Mouse (Mus musculus) fibroblast of lung, adult 2 months (primary cell): ENCODE measurements around the gene Rplp2.

Source experiments
- DNase-seq: peaks from one replicate; pipeline ENCODE4 v3.0.0-alpha.2; 2011; ENCODE audit warnings: low read depth

Rplp2 gene

GRCm38 (mm10) chr7:141483114-141483653 is 36.0 kb downstream of the Rplp2 start:
- DNase-seq = no peak

DNA sequence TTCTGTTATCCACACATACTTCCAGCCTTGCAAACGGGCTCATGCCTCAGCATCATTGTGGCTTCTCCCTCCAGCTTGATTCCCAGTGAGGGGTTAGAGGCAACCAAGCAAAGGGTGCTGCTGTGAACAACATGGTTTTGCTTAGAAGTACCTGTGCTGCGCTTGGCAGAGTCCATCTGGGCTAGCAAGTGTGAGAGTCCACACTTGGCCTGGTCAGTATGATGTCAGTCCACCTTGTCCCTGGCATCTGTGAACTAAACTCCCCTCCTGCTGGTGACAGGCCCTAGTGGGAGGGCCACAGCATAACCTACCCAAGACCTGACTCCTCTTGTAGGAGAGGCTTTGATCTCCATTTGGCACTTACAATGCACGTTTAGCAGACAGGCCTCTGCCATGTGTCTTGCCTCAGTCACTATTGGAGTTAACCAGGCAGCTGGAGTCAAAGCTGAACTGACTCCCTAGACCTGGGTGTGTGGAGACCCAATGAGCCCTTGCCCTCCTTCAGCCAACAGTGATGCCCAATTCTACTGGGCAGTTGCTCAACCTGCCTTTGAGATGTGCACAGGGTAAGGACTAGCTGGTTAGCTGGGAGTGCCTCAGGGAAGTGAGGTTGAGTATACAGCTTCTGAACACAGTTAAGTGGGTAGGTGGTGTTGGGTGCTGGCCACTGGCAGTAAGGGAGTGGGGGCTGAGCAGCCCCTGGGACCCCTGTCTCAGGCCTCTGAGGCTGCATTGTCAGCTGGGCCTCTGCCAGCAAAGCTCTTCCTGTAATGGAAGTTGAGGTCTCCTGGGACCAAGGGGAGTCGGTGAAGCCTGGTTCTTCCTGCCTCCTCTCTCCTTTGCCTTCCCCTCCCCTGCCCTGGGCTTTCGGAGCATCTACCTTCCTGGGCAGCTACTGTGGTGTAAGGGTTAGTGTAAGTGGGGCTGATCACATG is 37.3 kb downstream of the Rplp2 start:
- DNase-seq = no peak

GRCm38 (mm10) chr7:141485186-141485585 is 38.0 kb downstream of the Rplp2 start:
- no peak for DNase-seq

GRCm38 (mm10) chr7:141485606-141486005 is 38.4 kb downstream of the Rplp2 start:
- DNase-seq = no peak

DNA sequence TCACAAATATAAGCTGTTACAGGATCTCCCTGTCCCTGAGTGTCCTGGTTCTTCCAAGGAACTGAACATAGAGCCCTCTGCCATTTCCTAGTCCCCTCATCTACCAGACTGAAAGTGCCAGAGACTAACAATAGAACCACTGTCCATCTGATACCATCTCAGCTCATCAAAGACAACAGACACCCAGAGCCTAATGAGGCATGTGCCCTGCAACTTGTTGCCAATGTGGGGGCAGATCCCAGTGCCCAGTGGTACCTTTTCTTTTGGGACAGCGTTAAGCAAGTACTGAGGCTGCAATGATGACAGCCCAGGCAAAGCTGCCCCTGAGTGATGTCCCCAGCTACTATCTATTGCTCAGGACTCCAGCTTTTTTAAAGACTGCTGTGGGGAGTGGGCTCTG is 39.1 kb downstream of the Rplp2 start:
- no peak for DNase-seq

DNA sequence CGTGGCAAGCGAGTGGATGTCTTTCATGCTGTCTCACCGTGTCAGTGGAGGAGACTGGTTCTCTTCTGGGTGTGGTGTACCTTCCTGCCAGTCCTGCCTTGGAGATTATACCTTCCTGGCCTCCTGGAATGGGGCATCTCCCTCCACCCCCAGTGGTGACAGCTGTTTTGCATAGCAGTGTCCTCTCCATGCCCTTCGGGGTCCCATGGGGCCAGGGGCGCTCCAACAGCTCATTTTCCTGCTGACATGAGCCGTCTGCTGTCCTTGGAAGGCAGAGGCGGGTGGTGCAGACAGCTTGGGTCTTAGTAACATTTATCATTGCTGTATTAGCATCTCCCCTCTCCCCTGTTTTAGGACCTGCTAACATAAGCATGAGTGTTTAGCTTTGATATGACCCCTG is 40.0 kb downstream of the Rplp2 start:
- no peak for DNase-seq

GRCm38 (mm10) chr7:141491151-141491550 is 44.0 kb downstream of the Rplp2 start:
- DNase-seq = no peak

DNA sequence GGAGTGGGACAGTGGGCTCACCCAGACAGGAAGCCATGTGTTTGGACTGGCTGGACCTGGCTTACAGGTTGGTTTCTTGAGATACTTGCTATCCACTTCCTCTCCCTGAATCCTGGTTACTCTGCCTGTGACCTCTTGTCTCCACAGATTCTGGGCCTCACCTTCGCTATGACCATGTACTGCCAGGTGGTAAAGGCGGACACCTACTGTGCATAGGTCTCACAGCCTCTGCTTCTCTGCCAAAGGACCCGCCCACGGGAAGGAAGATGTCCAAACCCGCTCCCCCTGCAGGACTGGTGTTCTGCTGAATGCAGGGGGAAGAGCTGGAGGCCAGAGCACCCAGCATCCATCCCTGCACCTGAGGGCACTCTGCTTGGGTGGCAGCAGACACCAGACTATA is 45.6 kb downstream of the Rplp2 start:
- DNase-seq = no peak

DNA sequence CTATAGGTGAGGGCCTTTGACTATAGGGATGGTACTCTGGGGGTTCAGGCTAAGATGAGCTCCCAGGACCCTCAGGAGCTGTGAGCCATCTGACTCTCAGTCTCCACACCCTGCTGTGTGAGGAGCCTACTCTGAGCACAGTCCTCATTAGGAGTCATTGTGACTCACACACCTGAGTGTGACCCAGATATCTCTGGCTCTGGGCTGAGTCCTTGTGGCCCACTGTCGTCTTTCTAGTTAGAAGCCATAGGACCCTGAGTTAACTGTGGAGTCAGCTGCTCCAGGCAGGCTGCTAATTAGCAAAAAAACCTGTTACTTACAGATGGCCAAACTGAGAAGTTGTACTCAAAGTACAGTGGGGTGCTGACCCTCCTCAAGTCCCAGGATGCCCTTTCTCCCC is 46.6 kb downstream of the Rplp2 start:
- DNase-seq = no peak

GRCm38 (mm10) chr7:141495379-141495778 is 48.2 kb downstream of the Rplp2 start:
- no peak for DNase-seq

- no peak for DNase-seq
Measured at GRCm38 (mm10) chr7:141495940-141496339, 48.8 kb downstream of the Rplp2 start.

GRCm38 (mm10) chr7:141497600-141497999 is 50.4 kb downstream of the Rplp2 start:
- no peak for DNase-seq
